Mouse (Mus musculus): Measurements from ENCODE around the gene Ift122. TPM values are rescaled to one million over a fixed set of nuclear protein-coding genes. Genes with fewer than 3 reads are reported as not detected.
"Not testable (repeated sequence)": the region's sequence is repeated elsewhere in the genome, so short reads cannot be mapped to it uniquely, and the experiment has no call there.

Gene Ift122
- polyA plus RNA-seq, 1 experiment from 2014 or later: 25.9 TPM

DNA sequence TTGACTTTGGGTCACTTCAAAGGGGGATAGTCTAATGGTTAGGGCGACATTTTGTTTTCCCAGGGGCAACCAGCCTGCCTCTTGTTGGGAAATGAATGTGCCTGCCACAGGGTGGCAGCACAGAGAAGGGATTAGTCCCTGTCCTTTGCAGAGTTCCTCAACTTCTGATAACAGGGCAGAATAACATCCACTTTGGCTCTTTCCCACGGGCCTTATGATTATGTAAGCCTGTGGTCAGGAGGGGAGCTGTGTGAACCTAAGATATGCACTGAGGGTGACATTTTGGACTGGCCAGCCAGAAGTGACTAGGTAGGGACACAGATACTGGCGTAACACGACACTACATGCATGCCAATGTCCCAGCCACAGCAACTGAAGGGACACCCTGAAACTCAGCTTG is 39.2 kb upstream of the Ift122 start:
- no peak overlapping the region for H3K27ac ChIP-seq (ENCODE audit: low read depth, low read length)
- ATAC-seq (ENCODE audit: low FRiP score): peak; percentile 27; the same call in 1 of the 2 replicates
- H3K4me2 ChIP-seq: no peak overlapping the region
- H3K9me3 ChIP-seq (ENCODE audit: control insufficient read depth, low read length): no peaks in the 10 kb centered on the region
- no peak overlapping the region for H3K4me3 ChIP-seq (ENCODE audit: low read depth, low read length)
- no peak overlapping the region for H3K9ac ChIP-seq (ENCODE audit: low read length)
- DNase-seq (ENCODE audit: low spot score, missing footprints): peak; percentile 87
- H3K36me3 ChIP-seq (ENCODE audit: control insufficient read depth, insufficient read depth, low read length): no peaks in the 10 kb centered on the region
- H3K27me3 ChIP-seq (ENCODE audit: control insufficient read depth, insufficient read depth, low read length): no peaks in the 10 kb centered on the region
- peaks cover 3% of the 10 kb centered on the region; the same call in 1 of the 2 replicates for H3K4me1 ChIP-seq (ENCODE audit: control insufficient read depth, insufficient read depth, low read length)
- 27% methylated on average over 4 of the region's 4 CpGs for WGBS

DNA sequence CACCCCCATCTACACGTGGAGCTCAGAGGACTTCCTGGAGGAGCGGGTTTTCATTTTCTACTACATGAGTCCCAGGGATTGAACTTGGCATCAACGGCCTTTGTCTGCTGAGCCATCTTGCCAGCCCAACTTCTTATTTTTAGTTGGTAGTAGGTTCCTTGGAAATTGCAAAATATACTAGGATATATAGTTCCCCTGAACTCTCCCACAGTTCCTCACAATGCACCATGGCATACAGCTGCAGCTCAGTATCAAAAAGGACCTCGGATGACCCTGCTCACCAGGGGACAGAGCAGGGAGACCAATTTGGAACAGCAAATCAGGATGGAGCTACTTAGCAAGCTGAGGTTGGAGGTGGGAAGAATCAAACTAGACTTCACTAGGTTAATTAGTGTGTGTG is 38.2 kb upstream of the Ift122 start:
- no peak overlapping the region for H3K4me3 ChIP-seq (ENCODE audit: low read depth, low read length)
- H3K27me3 ChIP-seq (ENCODE audit: control insufficient read depth, insufficient read depth, low read length): no peaks in the 10 kb centered on the region
- no peaks in the 10 kb centered on the region for H3K9me3 ChIP-seq (ENCODE audit: control insufficient read depth, low read length)
- H3K27ac ChIP-seq (ENCODE audit: low read depth, low read length): no peak overlapping the region
- H3K4me1 ChIP-seq (ENCODE audit: control insufficient read depth, insufficient read depth, low read length): peaks cover 3% of the 10 kb centered on the region; the same call in 1 of the 2 replicates
- H3K36me3 ChIP-seq (ENCODE audit: control insufficient read depth, insufficient read depth, low read length): no peaks in the 10 kb centered on the region
- no peak overlapping the region for H3K4me2 ChIP-seq
- DNase-seq (ENCODE audit: low spot score, missing footprints) (no peak), ATAC-seq (ENCODE audit: low FRiP score) (no peak)
- H3K9ac ChIP-seq (ENCODE audit: low read length): no peak overlapping the region
- 88% methylated on average over 4 of the region's 4 CpGs for WGBS

DNA sequence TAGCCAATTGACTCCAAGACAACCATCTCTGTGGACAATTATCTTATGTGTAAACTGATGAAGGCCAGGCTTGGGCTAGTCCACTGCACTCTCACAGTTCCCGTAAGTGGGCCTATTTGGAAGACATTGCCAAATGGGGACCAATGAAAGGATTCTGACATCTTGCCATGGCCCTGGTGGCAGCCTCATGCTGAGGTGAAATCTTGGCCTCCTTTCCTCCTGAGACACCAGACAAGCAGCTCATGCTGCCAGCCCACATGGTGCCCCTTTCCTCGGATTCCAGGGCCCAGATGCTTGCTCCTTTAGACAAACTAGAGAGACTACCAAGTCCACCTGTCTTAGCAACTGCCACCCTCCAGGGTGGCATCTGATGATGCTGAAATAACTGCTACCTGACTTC is 35.1 kb upstream of the Ift122 start:
- DNase-seq (ENCODE audit: low spot score, missing footprints) (no peak), ATAC-seq (ENCODE audit: low FRiP score) (no peak)
- H3K36me3 ChIP-seq (ENCODE audit: control insufficient read depth, insufficient read depth, low read length): no peaks in the 10 kb centered on the region
- no peak overlapping the region for H3K27ac ChIP-seq (ENCODE audit: low read depth, low read length)
- H3K9ac ChIP-seq (ENCODE audit: low read length): no peak overlapping the region
- no peak overlapping the region for H3K4me3 ChIP-seq (ENCODE audit: low read depth, low read length)
- H3K27me3 ChIP-seq (ENCODE audit: control insufficient read depth, insufficient read depth, low read length): no peaks in the 10 kb centered on the region
- no peak overlapping the region for H3K4me2 ChIP-seq
- H3K4me1 ChIP-seq (ENCODE audit: control insufficient read depth, insufficient read depth, low read length): peaks cover 3% of the 10 kb centered on the region; the same call in 1 of the 2 replicates
- WGBS: 85% methylated on average over 2 of the region's 2 CpGs
- H3K9me3 ChIP-seq (ENCODE audit: control insufficient read depth, low read length): no peaks in the 10 kb centered on the region

DNA sequence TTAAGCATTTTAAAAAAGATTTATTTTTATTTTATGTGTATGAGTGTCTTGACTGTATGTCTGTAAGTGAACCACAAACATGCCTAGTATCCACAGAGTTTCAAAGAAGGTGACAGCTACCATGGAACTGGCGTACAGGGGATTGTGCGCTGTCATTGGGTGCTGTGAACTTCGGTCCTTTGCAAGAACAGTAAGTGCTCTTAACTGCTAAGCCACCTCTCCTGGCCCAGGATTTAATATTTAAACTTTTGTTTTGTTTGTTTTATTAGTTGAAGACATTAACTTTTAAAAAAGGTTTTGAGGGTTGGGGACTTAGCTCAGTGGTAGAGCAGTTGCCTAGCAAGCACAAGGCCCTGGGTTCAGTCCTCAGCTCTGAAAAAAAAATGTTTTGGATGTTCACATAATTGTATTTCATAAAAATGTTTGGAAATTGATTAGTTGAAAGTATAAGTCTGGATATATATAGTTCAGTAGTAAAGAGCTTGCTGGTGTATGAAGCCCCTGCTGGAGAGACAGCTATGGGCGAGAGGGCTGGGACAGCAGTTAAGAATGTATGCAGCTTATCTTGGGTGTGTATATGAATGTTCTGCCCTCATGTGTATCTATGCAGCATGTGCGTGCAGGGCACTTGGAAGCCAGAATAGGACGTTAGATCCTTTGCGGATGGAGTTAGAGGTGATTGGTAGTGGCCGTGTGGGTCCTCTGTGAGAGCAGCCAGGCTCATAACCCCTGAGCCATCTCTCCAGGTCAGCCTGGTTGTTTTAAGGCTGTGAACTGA is 31.9 kb upstream of the Ift122 start:
- Histone ChIP-seq H3K9ac (ENCODE audit: low read length) (no peak overlapping the region), H3K4me3 (ENCODE audit: low read depth, low read length) (no peak overlapping the region), H3K4me2 (no peak overlapping the region), H3K36me3 (ENCODE audit: control insufficient read depth, insufficient read depth, low read length) (no peaks in the 10 kb centered on the region), H3K27me3 (ENCODE audit: control insufficient read depth, insufficient read depth, low read length) (no peaks in the 10 kb centered on the region), H3K27ac (ENCODE audit: low read depth, low read length) (no peak overlapping the region), H3K9me3 (ENCODE audit: control insufficient read depth, low read length) (no peaks in the 10 kb centered on the region), H3K4me1 (ENCODE audit: control insufficient read depth, insufficient read depth, low read length) (no peaks in the 10 kb centered on the region)
- ATAC-seq (ENCODE audit: low FRiP score) (no peak), DNase-seq (ENCODE audit: low spot score, missing footprints) (no peak)
- WGBS: 89% methylated on average over 8 of the region's 8 CpGs

DNA sequence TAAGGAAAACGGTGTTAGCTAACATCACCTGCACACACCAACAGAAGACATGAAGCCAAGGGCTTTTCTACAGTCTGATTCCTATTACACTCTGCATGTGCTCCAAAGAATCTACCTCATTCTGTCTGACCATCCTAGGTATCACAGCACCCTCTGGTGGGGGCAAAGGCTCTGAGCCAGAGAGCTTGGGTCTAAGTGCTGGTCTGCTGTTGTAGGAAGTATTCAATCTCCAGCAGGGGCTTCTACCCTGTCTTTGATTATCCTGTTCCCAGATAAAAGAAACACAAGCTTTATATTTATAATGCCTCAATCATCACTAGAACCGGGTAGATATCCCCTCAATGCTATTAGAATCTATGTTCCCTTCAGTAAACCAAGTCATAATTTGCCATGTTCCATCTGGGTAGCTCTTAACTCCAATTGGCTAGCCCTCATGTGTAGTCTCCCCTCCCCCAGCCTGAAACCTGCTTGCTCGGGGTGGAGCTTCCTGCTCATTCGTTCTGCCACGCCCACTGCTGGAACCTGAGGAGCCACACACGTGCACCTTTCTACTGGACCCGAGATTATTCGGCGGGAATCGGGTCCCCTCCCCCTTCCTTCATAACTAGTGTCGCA is 29.3 kb upstream of the Ift122 start:
- not testable (repeated sequence) for H3K9me3 ChIP-seq (ENCODE audit: control insufficient read depth, low read length); H3K27me3 ChIP-seq (ENCODE audit: control insufficient read depth, insufficient read depth, low read length); H3K9ac ChIP-seq (ENCODE audit: low read length); H3K27ac ChIP-seq (ENCODE audit: low read depth, low read length); H3K4me1 ChIP-seq (ENCODE audit: control insufficient read depth, insufficient read depth, low read length); H3K36me3 ChIP-seq (ENCODE audit: control insufficient read depth, insufficient read depth, low read length); H3K4me3 ChIP-seq (ENCODE audit: low read depth, low read length)
- WGBS: 2% methylated on average over 4 of the region's 11 CpGs
- ATAC-seq (ENCODE audit: low FRiP score) (peak; percentile 89), DNase-seq (ENCODE audit: low spot score, missing footprints) (peak; percentile 95)
- H3K4me2 ChIP-seq: peak overlapping the region; percentile 1; the same call in 1 of the 2 replicates

GRCm38 (mm10) chr6:115830779-115831601 is 22.3 kb upstream of the Ift122 start:
- no peaks in the 10 kb centered on the region for H3K9me3 ChIP-seq (ENCODE audit: control insufficient read depth, low read length)
- DNase-seq (ENCODE audit: low spot score, missing footprints) (no peak), ATAC-seq (ENCODE audit: low FRiP score) (no peak)
- no peaks in the 10 kb centered on the region for H3K27me3 ChIP-seq (ENCODE audit: control insufficient read depth, insufficient read depth, low read length)
- H3K4me1 ChIP-seq (ENCODE audit: control insufficient read depth, insufficient read depth, low read length): no peaks in the 10 kb centered on the region
- no peak overlapping the region for H3K4me3 ChIP-seq (ENCODE audit: low read depth, low read length)
- H3K36me3 ChIP-seq (ENCODE audit: control insufficient read depth, insufficient read depth, low read length): no peaks in the 10 kb centered on the region
- H3K9ac ChIP-seq (ENCODE audit: low read length): no peak overlapping the region
- WGBS: 88% methylated on average over 6 of the region's 6 CpGs
- no peak overlapping the region for H3K4me2 ChIP-seq
- no peak overlapping the region for H3K27ac ChIP-seq (ENCODE audit: low read depth, low read length)

DNA sequence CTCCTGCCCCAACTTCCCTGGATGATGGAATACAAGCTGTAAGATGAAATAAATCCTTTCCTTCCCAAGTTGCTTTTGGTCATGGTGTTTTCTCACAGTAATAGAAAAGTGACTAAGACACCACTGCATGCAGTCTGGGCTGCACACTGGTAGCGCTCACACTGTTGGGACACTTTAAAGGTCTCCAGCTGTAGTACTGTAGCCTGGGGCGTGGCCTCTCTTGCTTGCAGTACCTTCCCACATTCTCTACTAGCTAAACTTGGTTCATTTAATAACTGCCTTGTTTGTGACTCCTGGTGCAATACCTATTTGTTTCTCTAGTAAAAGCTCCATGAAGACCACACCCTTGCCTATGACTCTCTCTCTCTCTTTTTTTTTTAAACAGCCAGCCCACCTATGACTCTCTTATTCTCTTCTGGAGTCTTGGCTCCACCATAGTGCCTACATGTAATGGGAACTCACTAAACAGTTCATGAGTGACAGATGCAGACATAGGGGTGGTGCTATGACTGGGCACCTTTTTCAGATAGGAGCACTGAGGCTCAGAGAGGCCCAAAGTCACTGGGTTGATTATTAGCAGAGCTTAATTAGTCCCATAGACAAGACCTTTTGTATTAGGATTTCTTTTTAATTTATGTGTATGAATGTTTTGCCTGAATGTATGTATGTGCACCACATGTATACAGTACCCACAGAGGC is 21.0 kb upstream of the Ift122 start:
- WGBS: 88% methylated on average over 2 of the region's 2 CpGs
- H3K27me3 ChIP-seq (ENCODE audit: control insufficient read depth, insufficient read depth, low read length): no peaks in the 10 kb centered on the region

GRCm38 (mm10) chr6:115833861-115834260 is 19.4 kb upstream of the Ift122 start:
- H3K36me3 ChIP-seq (ENCODE audit: control insufficient read depth, insufficient read depth, low read length): no peaks in the 10 kb centered on the region
- no peak for DNase-seq (ENCODE audit: low spot score, missing footprints)

More for the DNA sequence above, 21.0 kb upstream of the Ift122 start:
- H3K9me3 ChIP-seq (ENCODE audit: control insufficient read depth, low read length): no peaks in the 10 kb centered on the region
- DNase-seq (ENCODE audit: low spot score, missing footprints) (no peak), ATAC-seq (ENCODE audit: low FRiP score) (no peak)
- H3K4me1 ChIP-seq (ENCODE audit: control insufficient read depth, insufficient read depth, low read length): no peaks in the 10 kb centered on the region
- H3K27ac ChIP-seq (ENCODE audit: low read depth, low read length): no peak overlapping the region
- H3K4me3 ChIP-seq (ENCODE audit: low read depth, low read length): no peak overlapping the region
- H3K9ac ChIP-seq (ENCODE audit: low read length): no peak overlapping the region
- no peak overlapping the region for H3K4me2 ChIP-seq
- no peaks in the 10 kb centered on the region for H3K36me3 ChIP-seq (ENCODE audit: control insufficient read depth, insufficient read depth, low read length)

More at GRCm38 (mm10) chr6:115833861-115834260, 19.4 kb upstream of the Ift122 start:
- no peak for ATAC-seq (ENCODE audit: low FRiP score)
- no peaks in the 10 kb centered on the region for H3K27me3 ChIP-seq (ENCODE audit: control insufficient read depth, insufficient read depth, low read length)
- H3K27ac ChIP-seq (ENCODE audit: low read depth, low read length): no peak overlapping the region
- H3K9ac ChIP-seq (ENCODE audit: low read length): no peak overlapping the region
- no peak overlapping the region for H3K4me3 ChIP-seq (ENCODE audit: low read depth, low read length)
- no peaks in the 10 kb centered on the region for H3K9me3 ChIP-seq (ENCODE audit: control insufficient read depth, low read length)
- no peaks in the 10 kb centered on the region for H3K4me1 ChIP-seq (ENCODE audit: control insufficient read depth, insufficient read depth, low read length)
- no peak overlapping the region for H3K4me2 ChIP-seq
